Mouse (Mus musculus) lung, adult 2 months (tissue): Measurements from ENCODE around the gene Olfr1461. TPM values are rescaled to one million over a fixed set of nuclear protein-coding genes. Genes with fewer than 3 reads are reported as not detected.

Source experiments
- DNase-seq: peaks from one replicate; pipeline ENCODE4 v3.0.0; 2022
- H3K4me1 ChIP-seq: fragments of 200-500 bp; 2 replicates; pipeline ENCODE4 v1.6.1; 2011; ENCODE audit warnings: low read length; ENCODE audit not compliant: control insufficient read depth, insufficient read depth
- H3K4me3 ChIP-seq: fragments of 200-500 bp; replicated peaks from 2 replicates; pipeline ENCODE3; 2011; ENCODE audit warnings: low read depth, mild to moderate bottlenecking, control low read depth, low read length; ENCODE audit errors: extremely low read depth
- CTCF ChIP-seq: fragments of 200-500 bp; IDR thresholded peaks from 2 replicates; pipeline ENCODE4 v1.5.1; 2011; ENCODE audit warnings: mild to moderate bottlenecking, low read length, control low read depth; ENCODE audit not compliant: insufficient read depth
- POLR2A ChIP-seq: fragments of 200-500 bp; IDR thresholded peaks from 2 replicates; pipeline ENCODE4 v1.6.1; 2011; ENCODE audit warnings: low read depth, mild to moderate bottlenecking, control low read depth, low read length, borderline replicate concordance; ENCODE audit errors: extremely low read depth
- WGBS: fragments of 180-500 bp; shearing (Covaris S2); methylation state at CpG from one replicate; pipeline ENCODE4 v1.1.7; 2018; 5-methylcytosine and 5-hydroxymethylcytosine counted together
- polyA plus RNA-seq: library from polyadenylated mRNA; depleted of rRNA; stranded (reverse); fragments of >200 nt; gene quantifications from 2 replicates; pipeline ENCODE4 v1.2.3, GENCODE M21; 2012; rRNA removed

Olfr1461 gene
- not detected in 2 replicates for polyA plus RNA-seq

GRCm38 (mm10) chr19:13162700-13163099 is at the start of gene Olfr1461:
TSS of gene Olfr1461 (plus strand) at chr19:13163000.
- no peak for TF ChIP-seq POLR2A
- TF ChIP-seq CTCF: no peak
- WGBS: 19% methylated on average over 1 of the region's 1 CpGs
- DNase-seq: no peak
- Histone ChIP-seq H3K4me3 (no peak within 1 kb of the TSS), H3K4me1 (no peaks in the 10 kb centered on the region)

GRCm38 (mm10) chr19:13149449-13149848 is 13.4 kb upstream of the Olfr1461 start, which contains the start of gene Olfr1459:
TSS of gene Olfr1459 (minus strand) at chr19:13149549.
- WGBS: 70% methylated on average over 1 of the region's 1 CpGs
- H3K4me1 ChIP-seq: no peaks in the 10 kb centered on the region
- TF ChIP-seq CTCF: no peak
- no peak for TF ChIP-seq POLR2A
- H3K4me3 ChIP-seq: no peak within 1 kb of the TSS
- DNase-seq: no peak

- TF ChIP-seq CTCF: no peak
- TF ChIP-seq POLR2A: no peak
- Histone ChIP-seq H3K4me3 (no peak within 1 kb of the TSS), H3K4me1 (no peaks in the 10 kb centered on the region)
- 65% methylated on average over 1 of the region's 1 CpGs for WGBS
- DNase-seq: no peak
Measured at GRCm38 (mm10) chr19:13185434-13185833, 22.6 kb downstream of the Olfr1461 start, which contains the start of gene Olfr1462. TSS of gene Olfr1462 (plus strand) at chr19:13185734.

Other genes starting within 250 kb of the Olfr1461 start
- not detected in 2 replicates for gene Olfr1448, start 238.6 kb upstream of the Olfr1461 start, polyA plus RNA-seq
- gene Olfr1449, start 232.2 kb upstream of the Olfr1461 start, polyA plus RNA-seq: not detected in 2 replicates
- not detected in 2 replicates for gene Olfr1450, start 212.7 kb upstream of the Olfr1461 start, polyA plus RNA-seq
- gene Olfr1451, start 168.0 kb upstream of the Olfr1461 start, polyA plus RNA-seq: not detected in 2 replicates
- gene Olfr1453, start 134.7 kb upstream of the Olfr1461 start, polyA plus RNA-seq: not detected in 2 replicates
- not detected in 2 replicates for gene Olfr1454, start 102.4 kb upstream of the Olfr1461 start, polyA plus RNA-seq
- not detected in 2 replicates for gene Olfr1457, start 65.1 kb upstream of the Olfr1461 start, polyA plus RNA-seq
- not detected in 2 replicates for gene Olfr1458, start 56.2 kb upstream of the Olfr1461 start, polyA plus RNA-seq
- gene Olfr1459, start 13.5 kb upstream of the Olfr1461 start, polyA plus RNA-seq: not detected in 2 replicates
- not detected in 2 replicates for gene Olfr1462, start 22.7 kb downstream of the Olfr1461 start, polyA plus RNA-seq
- gene Olfr1463, start 68.3 kb downstream of the Olfr1461 start, polyA plus RNA-seq: not detected in 2 replicates
- not detected in 2 replicates for gene Olfr1465, start 152.5 kb downstream of the Olfr1461 start, polyA plus RNA-seq
- gene Olfr1466, start 175.9 kb downstream of the Olfr1461 start, polyA plus RNA-seq: not detected in 2 replicates
- gene Olfr1467, start 199.2 kb downstream of the Olfr1461 start, polyA plus RNA-seq: not detected in 2 replicates
- not detected in 2 replicates for gene Olfr1469, start 244.8 kb downstream of the Olfr1461 start, polyA plus RNA-seq